Mouse (Mus musculus) megakaryocyte, embryonic 14.5 days (primary cell): ENCODE results near the gene Eif4b.

Source experiments
- FLI1 ChIP-seq: IDR thresholded peaks from 2 replicates; pipeline ENCODE4 v1.6.1; 2012; ENCODE audit warnings: low read length, inconsistent platforms, mixed read lengths
- GATA1 ChIP-seq: IDR thresholded peaks from 3 replicates; pipeline ENCODE4 v1.6.1; 2012; ENCODE audit warnings: mixed read lengths, low read length, inconsistent platforms, borderline replicate concordance

DNA sequence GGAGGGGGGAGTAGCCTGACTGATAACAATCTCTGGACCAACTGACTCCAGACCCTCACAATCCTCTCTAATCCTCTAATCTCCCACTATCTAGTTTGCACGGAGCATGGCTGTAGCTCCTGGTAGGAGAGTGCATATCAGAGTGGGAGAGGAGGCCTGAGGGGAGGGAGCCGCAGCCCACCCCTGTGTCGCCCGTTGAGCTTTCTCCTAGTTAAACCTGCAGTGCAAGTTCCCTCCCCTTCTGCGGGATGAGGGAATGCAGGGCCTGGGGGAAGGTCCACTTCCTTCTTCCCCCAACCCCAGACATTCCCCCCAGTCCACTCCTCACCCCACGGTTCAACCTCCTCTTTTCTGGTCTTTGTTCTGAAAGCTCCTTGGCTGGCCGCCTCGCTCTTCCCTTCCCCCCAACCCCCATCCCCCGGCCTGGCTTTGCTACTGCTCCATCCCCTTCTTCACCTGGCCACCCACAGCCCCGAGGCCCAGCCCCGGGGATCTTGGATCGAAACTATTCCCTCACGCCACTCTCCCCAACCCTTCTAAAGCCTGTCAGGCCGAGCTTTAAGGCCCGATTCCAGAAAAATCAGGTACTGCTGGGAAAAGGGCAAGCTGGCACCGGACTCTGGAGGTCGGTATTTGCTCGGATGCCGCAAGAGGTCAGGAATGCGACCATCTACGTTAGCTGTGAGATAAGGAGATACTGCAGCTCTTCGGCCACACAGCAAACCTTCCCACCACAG, 48.3 kb upstream of the Eif4b start:
- TF ChIP-seq FLI1 (no peak), GATA1 (no peak)
